Mouse (Mus musculus): ENCODE results near the gene Ankar. TPM values are rescaled to one million over a fixed set of nuclear protein-coding genes. Genes with fewer than 3 reads are reported as not detected.

Gene Ankar
- polyA plus RNA-seq, 1 experiment from 2014 or later = not detected

DNA sequence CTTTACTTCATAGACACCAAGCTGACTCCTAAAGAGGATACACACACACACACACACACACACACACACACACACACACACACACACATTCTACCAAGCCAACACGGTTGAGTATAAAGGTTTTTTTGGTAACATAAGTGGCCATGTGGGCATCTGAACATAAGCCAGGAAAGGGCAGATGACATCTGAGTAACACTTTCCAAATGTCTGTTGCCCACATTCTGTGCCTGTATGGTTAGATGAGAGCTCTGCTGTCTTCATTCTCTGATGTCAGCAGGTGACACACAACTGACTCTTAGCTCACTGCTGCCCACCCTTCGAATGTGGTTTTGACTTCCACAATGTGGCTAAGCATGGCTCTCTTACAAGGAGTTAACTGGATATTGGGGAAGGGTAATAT lies 24.0 kb upstream of the Ankar start:
- H3K9ac ChIP-seq = no peak overlapping the region
- ATAC-seq (replicated peaks; ENCODE audit: insufficient number of reproducible peaks, insufficient read depth, low FRiP score, low read depth) = no peak
- H3K4me3 ChIP-seq = no peak overlapping the region
- H3K4me2 ChIP-seq = no peak overlapping the region
- H3K4me1 ChIP-seq (replicated peaks) = peaks cover 4% of the 10 kb centered on the region
- H3K9me3 ChIP-seq (replicated peaks) = no peaks in the 10 kb centered on the region
- 72% methylated on average over 2 of the region's 2 CpGs for WGBS
- H3K27me3 ChIP-seq = no peaks in the 10 kb centered on the region
- no peak overlapping the region for H3K27ac ChIP-seq
- H3K36me3 ChIP-seq = no peaks in the 10 kb centered on the region

DNA sequence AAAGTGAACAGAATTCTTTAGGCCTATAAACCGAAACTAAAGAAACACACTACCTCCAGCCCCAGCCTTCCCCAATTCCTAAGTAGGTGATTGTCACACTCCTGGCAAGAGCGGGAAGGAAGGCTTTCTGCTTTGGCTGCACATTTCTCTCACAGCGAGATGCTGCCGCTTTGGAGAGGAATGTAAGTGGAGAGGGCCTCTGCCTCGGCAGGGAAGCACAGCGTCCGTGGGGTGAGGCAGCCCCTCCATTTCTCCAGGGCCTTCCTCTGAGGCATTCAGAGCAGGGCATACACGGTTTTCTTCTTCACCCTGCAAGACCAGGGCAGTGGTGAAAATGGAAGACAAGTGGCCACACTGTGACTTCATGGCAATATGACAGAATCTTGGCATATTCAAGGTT lies 22.3 kb upstream of the Ankar start:
- no peak overlapping the region for H3K4me3 ChIP-seq
- no peak for ATAC-seq (replicated peaks; ENCODE audit: insufficient number of reproducible peaks, insufficient read depth, low FRiP score, low read depth)
- no peak overlapping the region for H3K9ac ChIP-seq
- 38% methylated on average over 8 of the region's 8 CpGs for WGBS
- H3K4me2 ChIP-seq = no peak overlapping the region
- H3K36me3 ChIP-seq = no peaks in the 10 kb centered on the region
- no peak overlapping the region for H3K27ac ChIP-seq
- H3K4me1 ChIP-seq (replicated peaks) = peaks cover 4% of the 10 kb centered on the region
- no peaks in the 10 kb centered on the region for H3K27me3 ChIP-seq
- no peaks in the 10 kb centered on the region for H3K9me3 ChIP-seq (replicated peaks)

DNA sequence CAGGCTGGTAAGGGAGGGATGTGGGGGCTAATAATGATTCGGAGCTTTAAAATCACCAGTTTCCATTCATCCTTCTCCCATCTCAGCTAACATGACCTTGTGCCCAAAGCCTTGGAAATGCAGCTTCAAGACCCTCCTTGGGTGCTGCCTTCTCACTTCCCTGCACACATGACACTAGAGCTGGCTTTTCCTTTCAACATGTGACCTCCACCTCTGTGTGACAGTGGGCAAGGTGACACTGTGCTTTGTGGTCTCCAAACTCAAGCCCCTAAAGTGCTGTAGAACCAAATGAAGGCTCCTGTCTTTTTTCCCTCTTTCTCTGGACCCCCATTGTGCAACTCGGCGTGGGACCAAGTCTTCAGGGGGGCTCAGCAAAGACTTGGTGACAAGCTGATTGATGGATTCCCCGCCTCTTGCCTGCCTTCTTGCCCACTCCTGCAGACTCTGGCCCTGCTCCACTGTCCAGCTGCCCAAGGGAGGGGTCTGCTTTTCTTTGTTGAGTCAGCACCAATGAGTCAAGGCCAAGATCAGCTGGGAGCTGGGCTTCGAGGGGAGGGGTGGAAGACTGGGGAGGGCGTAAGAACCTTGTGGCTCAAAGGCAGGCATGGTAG lies 19.8 kb upstream of the Ankar start:
- H3K4me2 ChIP-seq = no peak overlapping the region
- no peaks in the 10 kb centered on the region for H3K27me3 ChIP-seq
- H3K4me3 ChIP-seq = no peak overlapping the region
- peaks cover 4% of the 10 kb centered on the region for H3K4me1 ChIP-seq (replicated peaks)
- no peak for ATAC-seq (replicated peaks; ENCODE audit: insufficient number of reproducible peaks, insufficient read depth, low FRiP score, low read depth)
- no peak overlapping the region for H3K27ac ChIP-seq
- H3K9ac ChIP-seq = no peak overlapping the region
- peaks cover 6% of the 10 kb centered on the region for H3K36me3 ChIP-seq
- 60% methylated on average over 6 of the region's 6 CpGs for WGBS
- H3K9me3 ChIP-seq (replicated peaks) = no peaks in the 10 kb centered on the region

DNA sequence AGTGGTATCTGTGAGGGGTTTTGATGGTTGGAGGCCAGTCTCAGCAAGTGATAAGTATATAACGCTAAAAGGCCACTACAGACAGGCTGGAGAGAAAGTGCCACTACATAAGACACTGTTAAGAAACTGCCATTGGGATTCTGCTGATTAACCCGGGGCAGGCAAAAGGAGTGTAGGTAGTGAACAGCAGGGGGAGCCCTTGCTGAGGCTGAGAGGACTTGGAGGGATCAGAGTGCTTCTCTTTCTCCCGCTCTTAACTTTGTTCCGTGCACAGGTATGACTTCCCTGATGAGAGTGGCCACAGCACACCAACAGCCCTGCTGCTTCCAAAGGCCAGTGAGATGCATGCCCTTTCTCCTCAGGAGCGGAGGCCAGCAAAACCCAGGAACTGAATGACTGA lies 18.5 kb upstream of the Ankar start:
- 21% methylated on average over 5 of the region's 5 CpGs for WGBS
- Histone ChIP-seq H3K27me3 (no peaks in the 10 kb centered on the region), H3K27ac (no peak overlapping the region), H3K4me3 (no peak overlapping the region), H3K36me3 (peaks cover 20% of the 10 kb centered on the region), H3K4me1 (replicated peaks) (peaks cover 8% of the 10 kb centered on the region), H3K9ac (no peak overlapping the region), H3K9me3 (replicated peaks) (no peaks in the 10 kb centered on the region), H3K4me2 (no peak overlapping the region)
- ATAC-seq (replicated peaks; ENCODE audit: insufficient number of reproducible peaks, insufficient read depth, low FRiP score, low read depth) = 0 out of 2 replicates have a peak, but pooled peaks have one; percentile 54

DNA sequence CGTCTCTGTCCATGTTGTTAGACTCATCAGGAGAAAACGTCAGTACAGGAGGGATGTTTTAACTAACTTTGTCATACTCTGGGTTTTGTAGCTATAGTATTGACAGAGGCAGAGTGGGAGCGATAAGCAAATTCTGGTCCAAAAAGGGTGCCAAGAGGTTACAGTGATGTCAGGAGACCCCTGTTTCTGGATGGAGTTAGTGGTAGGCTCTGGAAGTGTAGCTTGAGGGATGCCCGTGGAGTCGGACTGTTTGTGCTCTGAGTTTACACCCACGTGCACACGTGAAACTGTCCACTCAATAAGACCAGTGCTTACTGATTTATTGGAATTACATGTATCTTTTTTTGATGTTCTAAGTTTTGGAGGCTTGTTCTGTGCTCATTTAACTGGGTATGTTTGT lies 17.2 kb upstream of the Ankar start:
- no peak for ATAC-seq (replicated peaks; ENCODE audit: insufficient number of reproducible peaks, insufficient read depth, low FRiP score, low read depth)
- no peak overlapping the region for H3K4me3 ChIP-seq
- no peak overlapping the region for H3K27ac ChIP-seq
- no peaks in the 10 kb centered on the region for H3K27me3 ChIP-seq
- WGBS = 84% methylated on average over 7 of the region's 7 CpGs
- H3K4me1 ChIP-seq (replicated peaks) = peaks cover 13% of the 10 kb centered on the region
- no peak overlapping the region for H3K4me2 ChIP-seq
- no peak overlapping the region for H3K9ac ChIP-seq
- H3K9me3 ChIP-seq (replicated peaks) = no peaks in the 10 kb centered on the region
- peaks cover 31% of the 10 kb centered on the region for H3K36me3 ChIP-seq

DNA sequence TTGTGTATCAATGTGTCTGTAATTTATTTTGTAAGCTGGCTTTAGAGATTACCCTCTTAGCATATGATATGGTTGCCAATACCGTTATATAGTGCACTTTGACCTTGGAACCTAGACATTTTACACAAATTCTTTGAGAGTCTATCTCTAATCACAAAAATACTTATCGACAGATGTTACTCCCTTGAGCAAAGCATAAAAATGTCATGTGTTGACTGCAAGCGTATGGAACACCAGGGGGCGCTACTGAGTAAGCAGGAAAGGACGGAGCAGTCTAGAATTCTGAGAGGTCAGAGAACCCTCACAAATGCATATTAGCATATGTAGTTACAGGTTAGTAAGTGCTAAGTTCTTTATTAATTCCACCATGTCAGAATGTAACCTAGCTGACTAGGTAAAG lies 16.5 kb upstream of the Ankar start:
- H3K27ac ChIP-seq = no peak overlapping the region
- 9% methylated on average over 5 of the region's 5 CpGs for WGBS
- H3K36me3 ChIP-seq = peaks cover 32% of the 10 kb centered on the region
- no peaks in the 10 kb centered on the region for H3K9me3 ChIP-seq (replicated peaks)
- no peak overlapping the region for H3K4me2 ChIP-seq
- no peak overlapping the region for H3K4me3 ChIP-seq
- no peak overlapping the region for H3K9ac ChIP-seq
- no peaks in the 10 kb centered on the region for H3K27me3 ChIP-seq
- ATAC-seq (replicated peaks; ENCODE audit: insufficient number of reproducible peaks, insufficient read depth, low FRiP score, low read depth) = no peak
- peaks cover 18% of the 10 kb centered on the region for H3K4me1 ChIP-seq (replicated peaks)

DNA sequence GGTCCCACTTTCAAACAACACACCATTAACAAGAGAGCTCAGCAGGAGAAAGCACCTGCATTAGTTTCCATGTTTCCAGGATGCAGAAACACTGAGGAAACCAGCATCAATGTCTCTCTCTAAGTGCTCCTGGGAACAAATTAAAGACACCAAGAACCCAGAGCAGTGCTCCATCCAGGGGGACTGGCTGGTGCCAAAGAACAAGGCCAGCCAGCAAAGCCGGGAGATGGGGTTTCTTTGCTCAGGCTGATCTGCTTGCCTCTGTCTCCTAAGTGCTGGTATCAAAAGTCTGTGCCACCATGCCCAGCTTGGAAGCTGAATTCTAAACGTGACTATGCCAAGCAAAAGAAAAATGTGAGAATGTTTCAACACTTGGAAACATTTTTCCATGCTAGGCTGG lies 16.0 kb upstream of the Ankar start:
- H3K4me3 ChIP-seq = no peak overlapping the region
- no peaks in the 10 kb centered on the region for H3K27me3 ChIP-seq
- no peak for ATAC-seq (replicated peaks; ENCODE audit: insufficient number of reproducible peaks, insufficient read depth, low FRiP score, low read depth)
- no peak overlapping the region; the same call in 1 of the 2 replicates for H3K27ac ChIP-seq
- no peak overlapping the region for H3K9ac ChIP-seq
- no peak overlapping the region for H3K4me2 ChIP-seq
- H3K4me1 ChIP-seq (replicated peaks) = peaks cover 18% of the 10 kb centered on the region
- no peaks in the 10 kb centered on the region for H3K9me3 ChIP-seq (replicated peaks)
- 61% methylated on average over 2 of the region's 2 CpGs for WGBS
- peaks cover 32% of the 10 kb centered on the region for H3K36me3 ChIP-seq

DNA sequence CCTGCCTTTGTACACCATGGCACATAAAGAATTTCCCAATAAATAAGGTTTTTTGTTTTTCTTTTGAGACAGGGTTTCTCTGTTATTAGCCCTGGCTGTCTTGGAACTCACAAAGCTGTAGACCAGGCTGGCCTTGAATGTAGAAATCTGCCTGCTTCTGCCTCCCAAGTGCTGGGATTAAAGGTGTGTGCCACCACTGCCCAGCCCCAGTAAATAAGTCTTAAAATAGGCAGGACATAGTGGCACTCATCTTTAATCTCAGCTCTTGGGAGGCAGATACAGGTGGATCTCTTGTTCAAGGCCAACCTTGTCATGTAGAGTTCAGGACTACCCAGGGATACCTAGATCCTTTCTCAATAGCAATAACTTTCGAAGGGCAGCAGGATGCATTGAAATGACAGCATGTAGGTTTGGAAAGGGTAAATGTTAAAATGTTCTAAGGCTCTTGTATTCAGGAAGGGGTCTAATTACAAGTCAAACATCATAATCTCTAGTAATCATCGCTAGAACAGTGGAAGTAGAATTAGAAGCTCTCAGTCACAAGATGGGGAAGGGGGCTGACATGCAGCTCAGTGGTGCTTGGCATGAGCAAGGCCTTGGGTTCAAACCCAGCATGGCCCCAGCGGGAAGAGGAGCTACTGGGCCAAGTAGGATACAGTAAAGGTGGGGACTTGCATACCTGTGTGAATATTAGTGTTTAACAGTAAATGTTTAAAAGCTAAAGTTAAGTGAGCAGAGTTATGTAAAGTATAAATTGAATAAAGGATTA lies 15.4 kb upstream of the Ankar start:
- WGBS = 77% methylated on average over 3 of the region's 3 CpGs
- no peaks in the 10 kb centered on the region for H3K9me3 ChIP-seq (replicated peaks)
- H3K4me3 ChIP-seq = no peak overlapping the region
- no peak overlapping the region for H3K4me2 ChIP-seq
- no peak for ATAC-seq (replicated peaks; ENCODE audit: insufficient number of reproducible peaks, insufficient read depth, low FRiP score, low read depth)
- H3K27ac ChIP-seq = no peak overlapping the region
- H3K27me3 ChIP-seq = no peaks in the 10 kb centered on the region
- H3K36me3 ChIP-seq = peaks cover 32% of the 10 kb centered on the region
- peaks cover 18% of the 10 kb centered on the region for H3K4me1 ChIP-seq (replicated peaks)
- no peak overlapping the region for H3K9ac ChIP-seq

DNA sequence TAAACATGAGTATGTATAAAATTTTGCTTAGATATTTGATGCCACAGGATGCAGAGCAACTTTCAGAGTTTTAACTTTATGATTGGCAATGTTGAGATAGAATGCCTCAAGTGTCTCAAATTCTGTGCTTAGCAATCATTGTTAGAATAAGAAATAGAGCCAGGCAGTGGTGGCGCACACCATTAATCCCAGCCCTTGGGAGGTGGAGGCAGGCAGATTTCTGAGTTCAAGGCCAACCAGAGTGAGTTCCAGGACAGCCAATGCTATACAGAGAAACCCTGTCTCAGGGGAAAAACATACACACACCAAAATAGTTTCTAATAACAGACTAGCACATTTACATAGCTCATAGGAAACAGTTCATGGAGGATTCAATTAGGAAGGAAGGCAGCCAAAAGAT lies 14.7 kb upstream of the Ankar start:
- Histone ChIP-seq H3K36me3 (peaks cover 32% of the 10 kb centered on the region), H3K9me3 (replicated peaks) (no peaks in the 10 kb centered on the region), H3K4me1 (replicated peaks) (peaks cover 20% of the 10 kb centered on the region), H3K27me3 (no peaks in the 10 kb centered on the region), H3K27ac (no peak overlapping the region), H3K9ac (no peak overlapping the region), H3K4me3 (no peak overlapping the region), H3K4me2 (no peak overlapping the region)
- no peak for ATAC-seq (replicated peaks; ENCODE audit: insufficient number of reproducible peaks, insufficient read depth, low FRiP score, low read depth)
- WGBS = 96% methylated on average over 1 of the region's 1 CpGs

DNA sequence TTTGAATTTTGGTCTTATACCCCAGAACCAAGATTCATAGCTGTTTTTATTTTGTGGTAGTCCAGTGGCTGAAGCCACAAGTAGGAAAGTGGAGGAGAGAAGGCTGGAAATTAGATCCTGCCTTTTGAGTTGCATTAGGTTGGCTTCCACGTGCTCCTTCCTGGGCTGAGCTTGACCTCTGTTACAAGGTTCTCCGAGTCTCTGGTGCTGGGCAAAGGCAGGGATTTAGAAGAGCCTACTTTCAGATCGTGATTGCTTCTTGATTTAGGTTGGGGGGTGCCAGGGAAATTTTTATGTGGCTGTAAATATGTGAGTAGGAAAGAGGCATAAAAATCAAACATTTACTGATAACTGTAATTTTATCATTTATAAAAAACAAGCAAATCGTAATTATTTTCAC lies 14.2 kb upstream of the Ankar start:
- no peak overlapping the region for H3K9ac ChIP-seq
- no peak overlapping the region for H3K4me2 ChIP-seq
- no peaks in the 10 kb centered on the region for H3K27me3 ChIP-seq
- H3K4me3 ChIP-seq = no peak overlapping the region
- no peak for ATAC-seq (replicated peaks; ENCODE audit: insufficient number of reproducible peaks, insufficient read depth, low FRiP score, low read depth)
- no peak overlapping the region for H3K27ac ChIP-seq
- H3K4me1 ChIP-seq (replicated peaks) = peaks cover 20% of the 10 kb centered on the region
- peaks cover 32% of the 10 kb centered on the region for H3K36me3 ChIP-seq
- no peaks in the 10 kb centered on the region for H3K9me3 ChIP-seq (replicated peaks)
- 72% methylated on average over 4 of the region's 4 CpGs for WGBS

DNA sequence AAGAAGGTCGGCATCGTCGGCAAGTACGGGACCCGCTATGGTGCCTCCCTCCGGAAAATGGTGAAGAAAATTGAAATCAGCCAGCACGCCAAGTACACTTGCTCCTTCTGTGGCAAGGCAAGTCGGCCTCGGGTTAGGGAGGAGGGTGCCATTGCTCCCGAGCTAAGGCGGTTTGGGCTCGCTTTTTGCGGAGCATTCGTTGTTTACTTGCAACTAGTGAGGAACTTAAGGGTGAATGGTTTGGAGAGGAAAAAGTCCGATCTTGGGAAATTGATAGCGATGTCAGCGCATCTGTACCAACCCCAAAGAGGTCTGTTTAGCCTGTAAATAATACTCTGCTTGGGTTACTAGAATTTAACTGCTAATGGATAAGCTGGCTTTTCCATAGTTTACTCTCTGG lies 11.3 kb upstream of the Ankar start:
- WGBS = under 1% methylated on average over 17 of the region's 17 CpGs
- 0 out of 2 replicates have a peak, but pooled peaks have one; percentile 19 for ATAC-seq (replicated peaks; ENCODE audit: insufficient number of reproducible peaks, insufficient read depth, low FRiP score, low read depth)

More for the DNA sequence above, 11.3 kb upstream of the Ankar start:
- H3K4me1 ChIP-seq (replicated peaks) = peaks cover 20% of the 10 kb centered on the region
- peak overlapping the region; percentile 84 for H3K4me2 ChIP-seq
- peak overlapping the region; percentile 89 for H3K27ac ChIP-seq
- H3K27me3 ChIP-seq = no peaks in the 10 kb centered on the region
- H3K9me3 ChIP-seq (replicated peaks) = no peaks in the 10 kb centered on the region
- peak overlapping the region; percentile 81 for H3K4me3 ChIP-seq
- H3K9ac ChIP-seq = peak overlapping the region; percentile 83
- H3K36me3 ChIP-seq = peaks cover 32% of the 10 kb centered on the region
